Mouse (Mus musculus): ENCODE measurements around the gene Rufy2. TPM values are rescaled to one million over a fixed set of nuclear protein-coding genes. Genes with fewer than 3 reads are reported as not detected.
A peak's percentile ranks its signal among the peaks of the same experiment; 100 is the strongest.
"Not testable (repeated sequence)": the region's sequence is repeated elsewhere in the genome, so short reads cannot be mapped to it uniquely, and the experiment has no call there.

The Rufy2 gene
- polyA plus RNA-seq, 1 experiment: 77.4 TPM

DNA sequence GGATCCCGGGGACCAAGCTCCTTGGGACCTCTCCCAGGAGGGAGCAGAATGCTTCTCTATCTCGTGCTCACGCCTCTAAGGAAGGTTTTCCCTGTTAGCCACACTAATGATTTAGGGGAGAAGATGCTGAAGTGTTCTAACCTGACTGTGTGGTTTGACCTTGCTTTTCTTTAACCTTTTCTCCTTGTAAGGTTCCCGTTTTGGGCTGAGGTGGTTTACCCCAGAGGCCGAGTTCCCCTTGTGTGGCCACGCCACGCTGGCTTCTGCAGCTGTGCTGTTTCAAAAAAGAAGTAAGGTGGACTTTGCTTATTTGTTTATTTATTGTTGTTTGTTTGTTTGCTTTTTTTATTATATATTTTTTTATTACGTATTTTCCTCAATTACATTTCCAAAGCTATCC, 67.7 kb downstream of the Rufy2 start:
- DNase-seq (ENCODE audit: extremely low spot score in 1 of 2, low spot score in 1 of 2): no peak

DNA sequence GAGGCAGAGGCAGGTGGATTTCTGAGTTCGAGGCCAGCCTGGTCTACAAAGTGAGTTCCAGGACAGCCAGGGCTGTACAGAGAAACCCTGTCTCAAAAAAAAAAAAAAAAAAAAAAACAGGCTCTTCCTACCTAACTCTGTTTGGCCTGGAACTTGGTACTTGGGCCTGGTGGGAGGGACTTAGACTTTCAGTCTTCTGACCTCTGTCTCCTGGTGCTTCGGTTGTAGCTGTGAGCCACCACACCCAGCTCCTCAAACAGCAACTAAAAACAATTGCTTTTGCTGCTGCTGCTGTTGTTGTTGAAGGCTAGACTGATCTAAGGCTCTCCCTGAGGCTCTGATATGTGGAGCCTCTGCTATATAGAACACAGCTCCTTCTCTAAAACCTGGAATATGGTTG, 69.1 kb downstream of the Rufy2 start:
- no peak for DNase-seq (ENCODE audit: extremely low spot score in 1 of 2, low spot score in 1 of 2)

DNA sequence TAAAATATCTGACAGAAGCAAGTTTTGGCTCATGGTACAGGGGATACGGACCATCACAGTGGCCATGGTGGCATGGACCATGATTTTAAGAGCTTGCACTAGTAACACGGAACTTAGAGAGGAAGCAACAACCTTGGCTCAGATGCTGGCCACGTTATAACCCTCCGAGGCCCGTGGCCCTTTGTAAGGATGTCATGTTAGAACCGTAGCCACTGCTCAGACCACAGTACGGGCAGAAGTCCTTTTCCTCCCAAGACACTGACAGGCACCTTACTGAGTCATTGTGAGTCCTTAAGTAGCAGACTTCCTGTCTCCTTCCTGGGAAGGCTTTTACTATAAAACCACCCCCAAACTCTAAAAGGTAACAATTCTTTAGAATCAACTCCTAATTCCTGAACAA, 71.2 kb downstream of the Rufy2 start:
- DNase-seq (ENCODE audit: extremely low spot score in 1 of 2, low spot score in 1 of 2): no peak

DNA sequence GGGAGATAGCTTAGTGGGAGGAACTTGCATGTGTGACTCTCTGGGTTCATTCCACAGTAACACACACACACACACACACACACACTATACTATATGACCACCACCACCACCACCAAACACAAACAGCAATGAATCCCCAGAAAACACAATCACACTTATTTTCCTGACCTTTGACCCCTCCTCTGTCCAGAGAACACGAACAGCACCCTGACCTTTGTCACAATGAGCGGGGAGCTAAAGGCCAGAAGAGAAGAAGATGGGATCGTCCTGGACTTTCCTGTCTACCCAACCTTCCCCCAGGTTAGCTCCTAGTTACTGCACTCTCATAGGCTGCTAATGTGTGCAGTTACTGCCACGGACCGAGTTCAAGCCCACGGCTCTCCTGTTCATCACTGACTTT, 72.0 kb downstream of the Rufy2 start:
- no peak for DNase-seq (ENCODE audit: extremely low spot score in 1 of 2, low spot score in 1 of 2)

DNA sequence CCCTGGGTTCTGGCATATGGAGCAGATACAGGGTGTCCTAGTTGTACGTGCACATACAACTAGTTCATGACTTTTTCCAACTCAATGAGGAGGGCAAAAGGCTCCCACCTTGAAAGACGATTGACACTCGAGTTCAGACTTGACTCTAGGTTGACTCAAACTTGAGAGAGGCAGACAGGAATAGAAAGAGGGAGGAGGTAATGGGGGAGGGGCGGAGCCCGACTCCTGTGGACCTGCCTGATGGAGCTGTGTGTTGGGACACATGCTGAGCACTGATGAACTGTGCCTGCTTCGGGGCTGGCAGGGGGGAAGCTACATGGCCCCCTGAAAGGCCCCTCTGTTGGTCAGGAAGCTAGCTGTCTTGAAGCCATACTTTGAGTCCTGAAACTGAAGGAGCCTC, 73.0 kb downstream of the Rufy2 start:
- DNase-seq (ENCODE audit: extremely low spot score in 1 of 2, low spot score in 1 of 2): no peak

DNA sequence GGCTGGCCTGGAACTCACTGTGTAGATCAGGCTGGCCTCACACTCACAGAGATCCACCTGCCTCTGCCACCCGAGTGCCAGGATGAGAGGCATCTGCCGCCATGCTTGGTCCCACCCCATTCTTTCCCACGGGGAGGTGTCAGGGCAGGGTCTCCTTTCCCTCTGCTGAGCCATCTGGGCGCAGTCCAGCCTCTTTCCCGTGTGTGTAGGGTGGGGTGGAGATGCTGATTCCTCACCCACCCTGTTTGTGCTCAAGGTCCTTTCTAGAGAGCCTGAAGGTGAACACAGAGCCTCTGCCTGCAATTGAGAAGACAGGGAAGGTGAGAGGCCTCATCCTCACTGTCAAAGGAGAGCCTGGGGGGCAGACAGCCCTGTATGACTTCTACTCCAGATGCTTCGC, 74.0 kb downstream of the Rufy2 start:
- not testable (repeated sequence) for DNase-seq (ENCODE audit: extremely low spot score in 1 of 2, low spot score in 1 of 2)

DNA sequence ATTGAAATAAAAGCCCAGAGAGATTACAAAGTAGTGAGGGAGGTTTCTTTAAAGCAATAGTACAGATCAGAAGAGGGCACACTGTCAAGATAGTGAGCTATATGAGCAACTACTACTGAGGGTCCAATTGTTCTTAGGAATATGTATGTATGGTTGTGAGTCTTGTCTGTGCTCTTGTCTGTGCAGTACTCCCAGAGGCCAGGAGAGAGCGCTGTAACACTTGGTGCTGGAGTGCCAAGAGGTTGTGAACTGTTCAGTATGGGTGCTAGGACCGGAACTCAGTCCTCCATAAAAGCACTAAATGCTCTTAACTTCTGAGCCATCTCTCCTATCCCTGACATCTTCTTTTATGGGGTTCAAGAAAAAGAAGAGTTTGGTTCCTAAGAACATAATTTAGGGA, 74.6 kb downstream of the Rufy2 start:
- no peak for DNase-seq (ENCODE audit: extremely low spot score in 1 of 2, low spot score in 1 of 2)

DNA sequence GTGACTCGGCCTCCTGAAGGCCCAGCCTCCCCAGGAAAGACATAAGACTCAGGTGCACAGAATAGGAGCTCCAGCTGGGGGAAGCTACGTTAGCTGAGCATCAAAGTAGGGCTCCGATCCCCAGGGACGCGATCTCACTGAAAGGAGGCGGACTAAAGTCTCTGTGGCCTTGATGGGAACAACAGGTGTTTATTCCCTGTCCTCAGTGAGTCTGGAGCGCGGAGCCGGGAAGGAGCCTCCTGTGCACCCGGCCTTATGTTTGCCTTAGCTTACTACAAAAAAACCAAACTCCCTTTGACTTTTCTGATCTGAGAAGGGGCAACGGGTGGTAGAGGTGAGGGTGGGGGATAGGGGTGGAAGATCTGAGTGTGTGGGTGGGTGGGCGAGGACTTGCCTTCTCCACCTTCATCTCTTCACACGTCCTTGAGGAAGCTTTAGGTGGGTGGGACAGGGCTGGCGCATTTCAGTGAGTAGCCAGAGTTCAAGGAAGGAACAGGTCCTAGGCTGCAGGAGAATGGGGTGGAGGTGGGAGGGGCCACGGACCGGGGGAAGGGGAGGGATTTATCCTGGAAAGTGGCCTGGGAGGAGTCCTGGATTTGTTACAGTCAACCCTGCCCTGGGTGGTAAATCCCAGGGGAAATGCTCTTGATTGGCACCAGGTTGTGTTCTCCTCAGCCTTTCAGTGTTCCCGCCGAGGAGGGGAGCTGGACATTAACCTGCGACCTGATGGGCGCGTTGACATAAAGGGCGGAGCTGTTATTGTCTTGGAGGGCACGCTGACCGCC, 77.1 kb downstream of the Rufy2 start:
- no peak for DNase-seq (ENCODE audit: extremely low spot score in 1 of 2, low spot score in 1 of 2)

DNA sequence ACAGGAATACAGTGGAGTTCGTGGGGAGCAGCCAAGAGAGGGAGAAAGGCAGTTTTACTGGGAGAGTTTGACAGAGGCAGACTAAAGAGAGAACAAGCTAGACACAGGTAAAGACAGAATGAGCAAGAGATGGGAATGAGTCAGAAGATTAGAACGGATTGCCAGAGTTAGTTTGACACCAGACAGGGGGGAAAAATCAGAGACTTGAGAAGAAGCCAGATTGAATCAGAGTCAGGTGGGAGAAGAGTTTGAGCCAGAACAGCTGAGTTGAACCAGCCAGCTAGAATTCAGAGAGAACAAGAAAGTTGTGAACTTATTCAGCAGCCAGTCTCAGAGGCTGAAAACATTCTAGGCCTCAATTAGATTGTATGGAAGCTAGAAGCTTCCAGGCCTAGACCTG, 79.8 kb downstream of the Rufy2 start, which contains the start of gene Pbld1:
Pbld1 (plus strand) TSS at position 301 of the 400 bp plus-strand sequence.
- no peak for DNase-seq (ENCODE audit: extremely low spot score in 1 of 2, low spot score in 1 of 2)

DNA sequence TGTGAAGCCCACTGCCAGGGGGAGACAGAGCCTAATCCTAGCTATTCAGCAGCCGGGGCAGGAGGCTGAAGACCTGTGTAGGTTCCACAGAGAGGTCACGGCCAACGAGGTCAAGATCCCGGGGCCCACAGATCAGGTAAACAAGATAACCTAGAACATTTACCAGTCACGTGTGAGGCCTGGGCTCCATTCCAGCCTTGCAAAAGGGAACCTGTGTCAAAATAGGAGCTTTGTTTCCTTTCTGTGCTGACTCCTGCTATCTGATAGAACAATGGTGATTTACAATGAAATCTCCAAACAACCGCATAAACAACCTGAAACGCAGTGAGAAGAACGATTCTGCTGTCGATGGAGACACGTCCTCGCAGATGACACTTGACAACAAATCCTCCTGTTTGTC, 80.4 kb downstream of the Rufy2 start:
- no peak for DNase-seq (ENCODE audit: extremely low spot score in 1 of 2, low spot score in 1 of 2)

DNA sequence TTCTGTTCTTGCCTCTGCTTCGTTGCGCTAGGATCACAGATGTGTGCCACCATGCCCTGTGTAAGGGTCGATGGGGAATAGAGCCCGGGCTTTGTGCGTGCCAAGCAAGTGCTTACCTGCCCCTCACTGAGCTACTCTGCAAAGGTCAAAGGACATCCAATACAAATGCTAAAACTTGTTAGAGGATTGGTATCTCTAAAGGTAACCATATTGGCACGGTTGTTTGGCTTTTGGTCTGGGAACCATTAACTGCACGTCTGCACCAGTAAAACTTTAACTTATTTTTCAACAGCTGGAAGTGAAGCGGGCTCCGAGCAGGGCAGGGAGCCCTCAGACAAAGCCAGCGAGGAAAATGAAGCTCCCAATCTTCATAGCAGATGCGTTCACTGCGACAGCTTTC, 81.2 kb downstream of the Rufy2 start:
- no peak for DNase-seq (ENCODE audit: extremely low spot score in 1 of 2, low spot score in 1 of 2)

DNA sequence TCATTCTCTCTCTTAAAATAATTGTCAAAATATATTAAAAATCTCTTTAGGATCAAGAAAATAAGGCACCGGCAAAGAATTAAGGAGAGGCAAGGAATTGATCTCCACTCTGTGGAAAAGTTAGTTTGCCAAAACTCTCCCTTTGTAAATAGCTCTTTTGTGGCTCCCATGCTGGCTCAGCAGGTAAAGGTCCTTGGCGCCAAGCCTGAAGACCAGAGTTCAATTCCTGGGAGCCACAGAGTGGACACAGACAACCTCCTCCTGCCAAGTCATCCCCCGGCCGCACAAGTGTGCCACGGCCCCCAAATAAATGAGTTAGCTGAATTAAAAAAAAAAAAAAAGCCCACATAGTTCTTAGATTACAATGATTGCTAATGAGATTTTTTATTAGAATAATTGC, 82.7 kb downstream of the Rufy2 start:
- DNase-seq (ENCODE audit: extremely low spot score in 1 of 2, low spot score in 1 of 2): no peak

DNA sequence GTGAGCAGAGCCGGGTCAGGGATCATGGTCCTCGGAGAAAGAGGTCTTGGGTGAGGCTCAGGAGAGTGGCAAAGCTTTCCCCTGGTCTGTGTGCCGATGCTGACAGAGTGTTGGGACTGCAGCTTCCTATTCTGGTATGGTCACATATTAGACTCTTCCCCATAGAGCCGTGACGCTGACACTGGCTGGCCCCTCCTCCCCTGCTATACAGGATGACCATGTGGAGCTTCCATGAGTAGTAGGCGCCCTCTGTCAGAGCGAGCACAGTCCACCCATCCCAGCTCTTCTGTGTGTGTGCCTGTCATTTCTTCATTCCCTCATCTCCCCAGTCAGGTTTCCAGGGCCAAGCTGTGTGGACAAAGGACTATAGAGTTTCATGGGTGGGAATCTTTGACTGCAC, 83.3 kb downstream of the Rufy2 start:
- DNase-seq (ENCODE audit: extremely low spot score in 1 of 2, low spot score in 1 of 2): no peak

DNA sequence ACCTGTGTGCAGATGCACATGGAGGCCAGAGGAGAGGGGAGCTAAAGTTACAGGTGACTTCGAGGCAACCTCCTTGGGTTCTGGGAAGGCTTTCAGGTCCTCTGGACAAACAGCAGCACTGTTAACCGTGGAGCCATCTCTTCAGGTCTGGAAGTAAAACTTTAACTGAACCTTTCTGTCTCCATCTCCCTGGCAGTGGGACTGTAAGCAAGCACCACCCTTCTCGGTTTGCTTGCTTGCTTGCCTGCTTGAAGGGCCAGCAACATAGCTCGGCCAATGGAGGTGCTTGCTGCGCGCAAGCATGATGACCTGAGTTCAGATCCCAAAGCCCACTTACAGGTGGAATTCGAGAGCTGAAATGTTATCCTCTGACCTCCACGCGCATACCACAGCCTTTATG, 84.5 kb downstream of the Rufy2 start:
- no peak for DNase-seq (ENCODE audit: extremely low spot score in 1 of 2, low spot score in 1 of 2)

DNA sequence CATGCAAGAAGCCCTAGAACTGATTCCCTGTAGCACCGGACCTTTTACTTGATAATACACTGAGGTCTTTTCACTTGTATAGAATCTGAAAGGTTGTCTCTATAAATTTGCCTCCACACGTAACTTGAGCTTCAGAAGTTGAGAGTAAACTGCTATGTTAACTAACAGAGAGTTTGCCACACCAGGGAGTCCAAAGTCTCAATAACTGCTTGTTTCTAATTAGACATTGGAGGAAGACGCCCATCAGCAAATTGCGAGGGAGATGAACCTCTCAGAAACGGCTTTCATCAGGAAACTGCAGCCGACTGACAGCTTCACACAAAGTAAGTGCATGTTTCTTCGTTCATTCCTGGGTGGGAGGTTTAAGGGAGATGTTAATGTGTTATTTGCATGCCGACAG, 85.5 kb downstream of the Rufy2 start:
- no peak for DNase-seq (ENCODE audit: extremely low spot score in 1 of 2, low spot score in 1 of 2)

DNA sequence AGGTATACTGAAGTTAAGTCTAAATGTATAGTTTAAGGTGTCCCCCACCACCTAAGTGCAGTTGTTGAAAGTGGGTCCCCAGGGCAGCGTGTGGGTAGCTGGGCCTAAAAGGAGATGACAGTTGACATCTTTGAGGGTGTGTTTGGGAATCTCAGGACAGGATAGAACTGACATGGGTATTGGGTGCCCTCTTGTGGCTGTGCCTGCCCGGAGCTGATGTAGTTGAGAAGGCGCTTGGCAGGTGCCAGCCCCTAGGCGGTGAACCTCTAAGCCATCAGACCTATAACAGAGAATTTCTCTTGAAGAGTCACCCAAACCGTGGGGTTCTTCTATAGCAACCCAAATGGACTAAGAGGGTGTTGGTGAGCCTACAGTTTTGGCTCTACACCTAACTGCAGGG, 86.0 kb downstream of the Rufy2 start:
- DNase-seq (ENCODE audit: extremely low spot score in 1 of 2, low spot score in 1 of 2): peak; percentile 28 to 88

Other genes starting within 250 kb of the Rufy2 start
- 40.7 and 43.9 TPM in 2 replicates for gene Ccar1, start 187.9 kb upstream of the Rufy2 start, polyA plus RNA-seq (2012; rRNA removed)
- gene Tet1, start 71.2 kb upstream of the Rufy2 start, polyA plus RNA-seq (2012; rRNA removed): 4.0 and 4.3 TPM in 2 replicates
- 34.4 and 37.9 TPM in 2 replicates for gene Slc25a16, start 59.6 kb upstream of the Rufy2 start, polyA plus RNA-seq (2012; rRNA removed)
- 3.2 and 3.6 TPM in 2 replicates for gene Dna2, start 33.2 kb upstream of the Rufy2 start, polyA plus RNA-seq (2012; rRNA removed)
- gene Hnrnph3, start 44.0 kb downstream of the Rufy2 start, polyA plus RNA-seq (2012; rRNA removed): 101 and 114 TPM in 2 replicates
- 3.0 and 3.5 TPM in 2 replicates for gene Pbld2, start 44.1 kb downstream of the Rufy2 start, polyA plus RNA-seq (2012; rRNA removed)
- gene Pbld1, start 79.9 kb downstream of the Rufy2 start, polyA plus RNA-seq (2012; rRNA removed): 0.27 and 0.96 TPM in 2 replicates
- 2.2 and 2.4 TPM in 2 replicates for gene Atoh7, start 119.4 kb downstream of the Rufy2 start, polyA plus RNA-seq (2012; rRNA removed)
- gene Mypn, start 223.7 kb downstream of the Rufy2 start, polyA plus RNA-seq (2012; rRNA removed): 1.9 and 2.0 TPM in 2 replicates

All from frontal cortex, adult 2 months (tissue).